Mouse (Mus musculus) intestine, embryonic 14.5 days (tissue): ENCODE results near the gene Insl5. TPM values are rescaled to one million over a fixed set of nuclear protein-coding genes. Genes with fewer than 3 reads are reported as not detected.

Experiments
- ATAC-seq: fragments of 200-750 bp; cut with Nextera tagmentation; replicated peaks from 2 replicates; pipeline ENCODE4 v1.8.0; 2017; ENCODE audit warnings: low read depth, moderate number of reproducible peaks, moderate TSS enrichment, moderate library complexity; ENCODE audit not compliant: low FRiP score, low TSS enrichment
- DNase-seq: peaks from one replicate; pipeline ENCODE4 v3.0.0-alpha.2; 2018; ENCODE audit warnings: low spot score
- H3K27ac ChIP-seq: fragments of 300-500 bp; sonication (generic); 2 replicates; pipeline ENCODE4 v1.5.1; 2014; ENCODE audit warnings: low read depth, mild to moderate bottlenecking, control low read depth
- H3K27me3 ChIP-seq: fragments of 300-500 bp; sonication (generic); replicated peaks from 2 replicates; pipeline ENCODE4 v1.6.1; 2014; ENCODE audit warnings: low read length, control low read depth; ENCODE audit not compliant: control insufficient read depth, insufficient read depth
- H3K36me3 ChIP-seq: fragments of 300-500 bp; sonication (generic); 2 replicates; pipeline ENCODE4 v1.6.1; 2014; ENCODE audit warnings: low read length, control low read depth; ENCODE audit not compliant: control insufficient read depth, insufficient read depth
- H3K4me1 ChIP-seq: fragments of 300-500 bp; sonication (generic); replicated peaks from 2 replicates; pipeline ENCODE4 v1.6.1; 2014; ENCODE audit warnings: low read length, control low read depth, mixed read lengths; ENCODE audit not compliant: control insufficient read depth, insufficient read depth
- H3K4me2 ChIP-seq: fragments of 300-500 bp; sonication (generic); 2 replicates; pipeline ENCODE4 v1.6.1; 2014; ENCODE audit warnings: low read length
- H3K4me3 ChIP-seq: fragments of 300-500 bp; sonication (generic); 2 replicates; pipeline ENCODE4 v1.5.1; 2014; ENCODE audit warnings: low read depth, low read length, control low read depth, mixed read lengths
- H3K9ac ChIP-seq: fragments of 300-500 bp; sonication (generic); 2 replicates; pipeline ENCODE4 v1.6.1; 2014; ENCODE audit warnings: mild to moderate bottlenecking, low read length
- H3K9me3 ChIP-seq: fragments of 300-500 bp; sonication (generic); 2 replicates; pipeline ENCODE4 v1.6.1; 2016; ENCODE audit warnings: low read length, control low read depth; ENCODE audit not compliant: control insufficient read depth
- WGBS: fragments of 180-500 bp; shearing (Covaris S2); extraction: QIAGEN DNeasy Blood & Tissue Kit; methylation state at CpG from one replicate; pipeline ENCODE4 v1.1.7; 2014; 5-methylcytosine and 5-hydroxymethylcytosine counted together
- polyA plus RNA-seq: library from polyadenylated mRNA; unstranded; fragments of >200 nt; fragmentation: Nextera tagmentation; extraction: Ambion mirVana; gene quantifications from 2 replicates; pipeline ENCODE4 v1.2.1, GENCODE M21; 2014

The Insl5 gene
- polyA plus RNA-seq: not detected in 2 replicates

DNA sequence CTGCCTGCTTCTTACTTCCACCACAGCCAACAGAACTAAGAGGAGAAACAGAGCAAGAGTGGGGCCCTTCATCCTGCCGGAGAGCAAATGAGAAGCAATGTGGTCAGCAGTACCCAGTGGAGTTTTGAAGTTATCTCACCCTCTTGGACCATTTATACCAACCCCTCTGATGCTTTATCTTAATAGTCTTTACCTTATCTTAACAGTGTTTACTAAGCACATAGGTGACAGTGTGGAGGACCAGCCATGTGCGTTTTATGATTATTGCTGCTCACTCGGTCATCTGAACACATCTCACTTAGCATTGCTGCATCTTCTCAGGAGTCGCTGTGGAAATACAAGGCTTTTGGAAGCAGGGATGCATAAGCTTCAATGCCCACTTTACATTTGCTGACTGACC, at the start of gene Insl5:
TSS of gene Insl5 (minus strand) at position 222 of the 400 bp plus-strand sequence.
- no peak for DNase-seq
- H3K36me3 ChIP-seq: no peaks in the 10 kb centered on the region
- no peak within 1 kb of the TSS for H3K4me2 ChIP-seq
- no peak within 1 kb of the TSS for H3K27ac ChIP-seq
- no peak within 1 kb of the TSS for H3K4me3 ChIP-seq
- 53% methylated on average over 4 of the region's 4 CpGs for WGBS
- ATAC-seq: peak; percentile 83
- H3K9ac ChIP-seq: no peak within 1 kb of the TSS
- H3K4me1 ChIP-seq: no peaks in the 10 kb centered on the region
- H3K27me3 ChIP-seq: no peaks in the 10 kb centered on the region
- no peaks in the 10 kb centered on the region for H3K9me3 ChIP-seq

DNA sequence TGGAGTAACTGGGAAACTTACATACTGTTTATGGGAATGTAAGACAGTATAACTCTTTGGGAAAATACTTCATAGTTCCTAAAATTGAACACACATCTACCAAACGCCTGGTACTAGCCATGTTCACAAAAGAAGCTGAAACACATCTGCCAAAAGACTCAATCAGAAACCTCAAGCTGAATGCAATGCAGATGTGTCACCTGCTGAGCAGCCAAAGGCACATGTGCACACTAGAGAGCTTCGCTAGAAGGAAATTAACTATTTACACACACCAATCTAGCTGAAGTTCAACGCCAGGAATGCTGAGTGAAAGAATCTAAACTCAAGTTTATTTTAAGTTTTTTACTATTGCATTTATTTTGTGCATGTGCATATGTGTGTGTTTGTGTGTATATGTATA, 44.0 kb upstream of the Insl5 start:
- ATAC-seq: no peak
- DNase-seq: no peak
- Histone ChIP-seq H3K27ac (no peak overlapping the region), H3K4me1 (no peaks in the 10 kb centered on the region), H3K9me3 (no peaks in the 10 kb centered on the region), H3K27me3 (no peaks in the 10 kb centered on the region), H3K4me2 (no peak overlapping the region), H3K9ac (no peak overlapping the region), H3K36me3 (no peaks in the 10 kb centered on the region), H3K4me3 (no peak overlapping the region)
- WGBS: 84% methylated on average over 3 of the region's 3 CpGs

DNA sequence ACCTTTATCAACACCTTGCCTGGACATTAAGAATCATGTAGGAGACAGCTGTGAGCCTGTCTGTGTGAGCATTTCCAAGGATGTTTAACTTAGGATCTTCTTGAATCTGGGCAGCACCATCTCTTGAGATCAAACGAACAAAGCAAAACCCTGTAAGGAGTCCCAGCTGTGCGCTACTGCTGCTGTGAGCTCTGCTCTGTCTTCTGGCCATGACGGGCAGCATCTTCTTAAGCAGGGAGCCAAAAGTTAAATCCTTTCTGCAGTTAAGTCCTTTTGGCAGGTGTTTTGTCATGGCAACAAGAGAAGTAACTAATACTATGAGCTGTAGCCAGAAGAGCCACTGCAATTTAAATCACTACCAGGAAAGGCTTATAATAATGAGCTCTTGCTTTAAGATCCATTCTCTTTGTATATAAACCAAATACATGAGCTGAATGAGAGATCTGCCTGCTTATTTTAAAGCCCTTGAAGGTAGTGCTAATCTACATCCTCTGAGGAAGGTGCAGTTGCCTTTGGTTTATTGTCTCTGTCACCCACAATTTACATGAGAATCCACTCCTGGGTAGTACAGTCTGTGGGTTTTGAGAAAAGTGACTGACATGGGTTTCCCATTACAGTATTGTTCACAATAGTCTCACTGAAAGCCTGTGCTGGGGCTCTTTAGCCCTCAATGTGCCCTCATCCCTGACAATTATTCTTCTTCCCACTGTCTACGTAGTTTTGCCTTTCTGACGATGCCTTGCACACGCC, 41.4 kb upstream of the Insl5 start:
- H3K27me3 ChIP-seq: no peaks in the 10 kb centered on the region
- no peak overlapping the region for H3K4me2 ChIP-seq
- no peak for DNase-seq
- WGBS: 61% methylated on average over 6 of the region's 6 CpGs
- H3K4me1 ChIP-seq: no peaks in the 10 kb centered on the region
- no peak overlapping the region for H3K27ac ChIP-seq
- H3K4me3 ChIP-seq: no peak overlapping the region
- H3K9me3 ChIP-seq: no peaks in the 10 kb centered on the region
- H3K36me3 ChIP-seq: no peaks in the 10 kb centered on the region
- no peak for ATAC-seq
- no peak overlapping the region for H3K9ac ChIP-seq

GRCm38 (mm10) chr4:103064976-103065375, 38.3 kb upstream of the Insl5 start:
- H3K27ac ChIP-seq: no peak overlapping the region
- H3K4me3 ChIP-seq: no peak overlapping the region
- WGBS: 58% methylated on average over 5 of the region's 5 CpGs
- no peak overlapping the region for H3K4me2 ChIP-seq
- H3K9ac ChIP-seq: no peak overlapping the region
- DNase-seq (no peak), ATAC-seq (no peak)
- H3K9me3 ChIP-seq: no peaks in the 10 kb centered on the region
- no peaks in the 10 kb centered on the region for H3K4me1 ChIP-seq
- H3K27me3 ChIP-seq: no peaks in the 10 kb centered on the region
- no peaks in the 10 kb centered on the region for H3K36me3 ChIP-seq

GRCm38 (mm10) chr4:103064421-103064820, 37.8 kb upstream of the Insl5 start:
- Histone ChIP-seq H3K36me3 (no peaks in the 10 kb centered on the region), H3K4me3 (no peak overlapping the region), H3K9ac (no peak overlapping the region), H3K4me2 (no peak overlapping the region), H3K27me3 (no peaks in the 10 kb centered on the region), H3K9me3 (no peaks in the 10 kb centered on the region), H3K4me1 (no peaks in the 10 kb centered on the region), H3K27ac (no peak overlapping the region)
- DNase-seq (no peak), ATAC-seq (no peak)
- WGBS: 57% methylated on average over 2 of the region's 2 CpGs

GRCm38 (mm10) chr4:103056909-103057308, 30.3 kb upstream of the Insl5 start:
- no peaks in the 10 kb centered on the region for H3K9me3 ChIP-seq
- no peak overlapping the region for H3K4me2 ChIP-seq
- H3K27ac ChIP-seq: no peak overlapping the region
- H3K9ac ChIP-seq: no peak overlapping the region
- no peaks in the 10 kb centered on the region for H3K36me3 ChIP-seq
- DNase-seq (no peak), ATAC-seq (no peak)
- H3K27me3 ChIP-seq: no peaks in the 10 kb centered on the region
- WGBS: 85% methylated on average over 5 of the region's 5 CpGs
- H3K4me1 ChIP-seq: no peaks in the 10 kb centered on the region
- H3K4me3 ChIP-seq: no peak overlapping the region

GRCm38 (mm10) chr4:103048046-103048445, 21.4 kb upstream of the Insl5 start:
- no peak overlapping the region for H3K4me2 ChIP-seq

DNA sequence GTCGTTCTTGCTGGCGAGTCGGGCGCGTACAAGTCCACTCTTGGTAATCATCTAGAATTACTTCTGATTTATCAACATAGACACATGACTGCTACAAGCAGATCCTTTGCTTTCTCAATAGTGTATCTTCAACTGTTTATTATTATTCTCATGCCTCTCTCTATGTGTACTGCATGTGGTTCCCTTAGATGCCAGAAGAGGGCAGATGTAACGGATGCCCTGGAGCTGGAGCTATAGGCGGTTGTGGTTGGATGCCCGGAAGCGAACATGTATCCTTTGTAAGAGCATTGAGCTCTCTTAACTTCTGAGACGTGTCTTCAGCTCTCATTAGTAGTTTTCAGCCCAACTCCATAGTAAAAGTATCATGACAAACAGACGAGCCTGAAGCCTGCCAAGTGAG, 16.4 kb upstream of the Insl5 start:
- Histone ChIP-seq H3K4me1 (no peaks in the 10 kb centered on the region), H3K4me3 (no peak overlapping the region), H3K36me3 (no peaks in the 10 kb centered on the region), H3K27ac (no peak overlapping the region), H3K9ac (no peak overlapping the region), H3K27me3 (no peaks in the 10 kb centered on the region), H3K4me2 (no peak overlapping the region), H3K9me3 (no peaks in the 10 kb centered on the region)
- 92% methylated on average over 11 of the region's 11 CpGs for WGBS
- no peak for DNase-seq
- ATAC-seq: no peak

More at GRCm38 (mm10) chr4:103048046-103048445, 21.4 kb upstream of the Insl5 start:
- H3K4me3 ChIP-seq: no peak overlapping the region
- H3K9me3 ChIP-seq: no peaks in the 10 kb centered on the region
- H3K27ac ChIP-seq: no peak overlapping the region
- 64% methylated on average over 11 of the region's 11 CpGs for WGBS
- no peak for ATAC-seq
- H3K4me1 ChIP-seq: no peaks in the 10 kb centered on the region
- no peak overlapping the region for H3K9ac ChIP-seq
- H3K27me3 ChIP-seq: no peaks in the 10 kb centered on the region
- no peak for DNase-seq
- no peaks in the 10 kb centered on the region for H3K36me3 ChIP-seq

- ATAC-seq (no peak), DNase-seq (no peak)
- no peak overlapping the region for H3K27ac ChIP-seq
- no peaks in the 10 kb centered on the region for H3K9me3 ChIP-seq
- no peaks in the 10 kb centered on the region for H3K27me3 ChIP-seq
- H3K36me3 ChIP-seq: no peaks in the 10 kb centered on the region
- H3K4me3 ChIP-seq: no peak overlapping the region
- H3K4me2 ChIP-seq: no peak overlapping the region
- WGBS: 55% methylated on average over 5 of the region's 5 CpGs
- H3K4me1 ChIP-seq: no peaks in the 10 kb centered on the region
- H3K9ac ChIP-seq: no peak overlapping the region
These were observed 13.2 kb upstream of the Insl5 start for GRCm38 (mm10) chr4:103039838-103040191.
